Mouse (Mus musculus): ENCODE data around the gene Cdc42ep1. TPM values are rescaled to one million over a fixed set of nuclear protein-coding genes. Genes with fewer than 3 reads are reported as not detected.
"Not testable (repeated sequence)": the region's sequence is repeated elsewhere in the genome, so short reads cannot be mapped to it uniquely, and the experiment has no call there.

Cdc42ep1 gene
- polyA plus RNA-seq, 1 experiment from 2014 or later, result 44.0 TPM

DNA sequence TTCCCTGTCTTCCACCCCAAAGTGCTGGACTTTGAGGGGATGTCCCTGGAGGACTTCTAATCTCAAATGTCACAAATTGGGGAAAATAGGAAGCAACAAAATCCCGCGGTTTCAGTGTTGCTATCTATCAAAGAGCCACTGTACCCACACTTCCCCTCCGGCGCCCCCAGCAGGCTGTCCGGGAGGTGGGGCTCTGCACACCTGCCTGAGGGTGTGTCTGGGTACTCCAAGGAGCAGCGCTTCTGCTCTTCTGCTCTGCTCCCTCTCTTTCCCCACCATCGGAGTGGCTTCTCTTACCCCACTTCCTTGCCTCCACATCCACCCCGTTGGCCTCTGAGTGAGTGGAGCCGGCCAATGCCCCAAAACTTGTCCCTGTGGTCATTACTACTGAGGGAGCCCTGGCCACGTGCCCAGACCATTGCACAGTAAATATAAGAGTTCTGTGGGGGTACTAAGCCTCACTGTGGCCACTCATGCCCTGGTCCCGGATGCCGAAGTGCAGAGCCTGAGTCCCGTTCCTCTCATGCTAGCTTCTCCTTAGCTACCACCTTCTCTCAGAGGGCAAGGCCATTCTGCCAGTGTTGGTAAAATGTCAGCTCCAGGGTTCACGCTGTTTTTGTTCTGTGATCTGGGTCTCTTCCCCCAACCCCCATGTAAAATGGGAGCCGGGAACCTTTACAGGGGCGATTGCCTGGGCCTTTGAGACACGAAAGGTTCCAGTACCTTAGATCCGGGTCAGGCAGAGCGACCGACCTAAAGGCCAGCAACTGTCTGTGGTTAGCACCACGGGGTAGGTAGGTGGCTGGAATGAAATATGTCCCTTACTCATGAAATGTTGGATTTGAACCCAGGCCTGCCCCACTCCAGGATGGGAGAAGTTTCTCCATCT is 1.4 kb downstream of the Cdc42ep1 start:
- H3K36me3 ChIP-seq, result peaks cover 10% of the 10 kb centered on the region
- peak overlapping the region; percentile 83 for H3K4me2 ChIP-seq (replicated peaks)
- peak overlapping the region; percentile 89 for H3K9ac ChIP-seq
- WGBS, result 27% methylated on average over 21 of the region's 21 CpGs
- peak overlapping the region; percentile 73 for H3K4me3 ChIP-seq (replicated peaks)
- no peaks in the 10 kb centered on the region for H3K27me3 ChIP-seq (replicated peaks)
- no peaks in the 10 kb centered on the region for H3K9me3 ChIP-seq
- ATAC-seq, result peak; percentile 29; the same call in 1 of the 2 replicates
- H3K4me1 ChIP-seq (replicated peaks), result peaks cover 67% of the 10 kb centered on the region
- H3K27ac ChIP-seq, result peak overlapping the region; percentile 94

DNA sequence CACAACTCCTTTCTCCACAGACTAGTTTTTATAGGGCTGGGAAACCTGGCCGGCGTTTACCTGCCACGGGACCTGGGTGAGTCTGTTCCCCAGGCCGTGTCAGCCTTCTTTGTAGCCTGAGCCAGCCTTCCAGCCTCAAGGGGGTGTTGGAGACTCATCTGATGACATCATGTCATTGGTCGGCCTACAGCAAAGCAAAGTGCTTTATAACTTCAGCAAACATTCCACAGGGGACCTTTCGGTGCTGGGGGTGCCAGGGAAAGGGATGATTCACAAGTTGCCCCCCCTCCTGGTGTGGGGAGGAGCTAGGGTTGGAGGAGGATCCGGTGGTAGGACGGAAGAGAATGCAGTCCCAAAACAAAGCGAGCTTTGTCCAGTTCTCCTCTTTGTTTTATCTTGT is 2.4 kb downstream of the Cdc42ep1 start:
- WGBS, result 15% methylated on average over 9 of the region's 9 CpGs

GRCm38 (mm10) chr15:78845321-78845720 is 2.9 kb downstream of the Cdc42ep1 start:
- Histone ChIP-seq H3K36me3 (peaks cover 18% of the 10 kb centered on the region), H3K9ac (peak overlapping the region; percentile 22; the same call in 1 of the 2 replicates), H3K4me1 (replicated peaks) (peaks cover 70% of the 10 kb centered on the region), H3K27ac (peak overlapping the region; percentile 94), H3K27me3 (replicated peaks) (no peaks in the 10 kb centered on the region), H3K4me3 (replicated peaks) (0 out of 2 replicates have a peak overlapping the region, but pooled peaks have one; percentile 3), H3K4me2 (replicated peaks) (peak overlapping the region; percentile 83), H3K9me3 (no peaks in the 10 kb centered on the region)
- peak; percentile 29; the same call in 1 of the 2 replicates for ATAC-seq
- WGBS, result 36% methylated on average over 11 of the region's 11 CpGs

More for the DNA sequence above, 2.4 kb downstream of the Cdc42ep1 start:
- H3K9me3 ChIP-seq, result no peaks in the 10 kb centered on the region
- H3K4me3 ChIP-seq (replicated peaks), result peak overlapping the region; percentile 73; the same call in 1 of the 2 replicates
- H3K4me2 ChIP-seq (replicated peaks), result peak overlapping the region; percentile 83
- peak; percentile 64 for ATAC-seq
- peaks cover 16% of the 10 kb centered on the region for H3K36me3 ChIP-seq
- H3K9ac ChIP-seq, result peak overlapping the region; percentile 1
- peaks cover 70% of the 10 kb centered on the region for H3K4me1 ChIP-seq (replicated peaks)
- peak overlapping the region; percentile 94 for H3K27ac ChIP-seq
- H3K27me3 ChIP-seq (replicated peaks), result no peaks in the 10 kb centered on the region

- Histone ChIP-seq H3K4me2 (replicated peaks) (peak overlapping the region; percentile 83), H3K27me3 (replicated peaks) (no peaks in the 10 kb centered on the region), H3K27ac (peak overlapping the region; percentile 94), H3K36me3 (peaks cover 18% of the 10 kb centered on the region), H3K4me3 (replicated peaks) (0 out of 2 replicates have a peak overlapping the region, but pooled peaks have one; percentile 3), H3K4me1 (replicated peaks) (peaks cover 70% of the 10 kb centered on the region), H3K9ac (peak overlapping the region; percentile 22; the same call in 1 of the 2 replicates), H3K9me3 (no peaks in the 10 kb centered on the region)
- no peak for ATAC-seq
- whole genome bisulfite sequencing, result 68% methylated on average over 8 of the region's 8 CpGs
Observed at GRCm38 (mm10) chr15:78845867-78846266, 3.4 kb downstream of the Cdc42ep1 start.

DNA sequence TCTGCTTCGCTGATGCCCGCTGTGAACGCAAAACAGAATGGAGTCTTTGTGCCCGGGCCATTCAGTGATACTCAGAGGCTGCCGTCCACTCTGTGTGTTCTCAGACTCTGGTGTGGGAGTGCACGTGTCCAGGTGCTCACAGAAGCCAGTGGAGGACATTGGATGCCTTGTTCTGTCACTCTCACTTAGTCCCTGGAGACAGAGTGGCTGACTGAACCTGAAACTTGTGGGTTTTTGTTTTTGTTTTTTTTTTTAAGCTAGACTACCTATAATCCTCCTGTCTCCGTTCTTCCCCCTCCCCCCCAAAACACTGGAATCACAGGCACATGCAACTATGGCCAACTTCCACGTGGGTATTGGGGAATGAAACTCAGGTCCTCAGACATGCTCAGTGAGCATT is 3.9 kb downstream of the Cdc42ep1 start:
- no peaks in the 10 kb centered on the region for H3K27me3 ChIP-seq (replicated peaks)
- peak overlapping the region; percentile 94 for H3K27ac ChIP-seq
- H3K9ac ChIP-seq, result 0 out of 2 replicates have a peak overlapping the region, but pooled peaks have one; percentile 22
- H3K9me3 ChIP-seq, result no peaks in the 10 kb centered on the region
- H3K36me3 ChIP-seq, result peaks cover 18% of the 10 kb centered on the region
- H3K4me2 ChIP-seq (replicated peaks), result peak overlapping the region; percentile 83
- ATAC-seq, result no peak
- no peak overlapping the region for H3K4me3 ChIP-seq (replicated peaks)
- 69% methylated on average over 8 of the region's 8 CpGs for WGBS
- peaks cover 71% of the 10 kb centered on the region for H3K4me1 ChIP-seq (replicated peaks)

DNA sequence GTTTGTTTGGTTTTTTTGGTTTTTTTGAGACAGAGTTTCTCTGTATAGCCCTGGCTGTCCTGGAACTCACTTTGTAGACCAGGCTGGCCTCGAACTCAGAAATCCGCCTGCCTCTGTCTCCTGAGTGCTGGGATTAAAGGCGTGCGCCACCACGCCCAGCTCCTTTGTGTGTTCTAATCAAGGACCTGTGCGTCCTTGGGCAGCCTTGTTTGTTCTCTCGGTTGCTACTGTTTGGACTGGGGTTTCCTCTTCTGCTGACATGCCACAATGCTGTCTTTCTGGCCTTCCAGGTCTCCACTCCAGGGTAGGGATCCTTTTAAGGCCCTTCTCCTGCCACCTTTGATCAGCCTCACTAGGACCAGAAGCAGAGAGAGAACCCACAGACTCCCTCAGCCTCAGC is 4.4 kb downstream of the Cdc42ep1 start:
- not testable (repeated sequence) for H3K9ac ChIP-seq
- H3K4me1 ChIP-seq (replicated peaks), result peaks cover 70% of the 10 kb centered on the region

DNA sequence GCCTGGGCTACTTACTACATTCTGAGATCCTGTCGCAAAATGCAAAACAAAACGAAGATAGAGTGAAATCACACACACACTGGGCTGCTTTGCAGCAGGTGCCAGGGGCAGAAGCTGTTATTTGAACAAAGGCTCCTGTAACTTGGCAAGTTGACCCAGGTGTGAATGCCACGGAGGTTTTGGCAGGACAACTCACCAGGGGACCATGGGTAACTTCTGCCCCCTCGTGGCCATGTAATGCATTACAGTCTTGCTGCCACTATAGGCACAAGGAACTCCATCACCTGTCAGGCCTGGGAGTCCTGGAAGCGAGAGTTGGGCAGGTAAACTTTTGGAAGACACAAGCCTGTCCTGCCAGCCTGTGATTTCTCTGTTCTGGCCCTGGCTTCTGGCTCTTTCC is 6.0 kb downstream of the Cdc42ep1 start:
- WGBS, result 30% methylated on average over 5 of the region's 5 CpGs
- H3K27ac ChIP-seq, result peak overlapping the region; percentile 84; the same call in 1 of the 2 replicates
- ATAC-seq, result no peak
- no peaks in the 10 kb centered on the region for H3K27me3 ChIP-seq (replicated peaks)
- H3K9me3 ChIP-seq, result no peaks in the 10 kb centered on the region
- peaks cover 18% of the 10 kb centered on the region for H3K36me3 ChIP-seq
- H3K4me1 ChIP-seq (replicated peaks), result peaks cover 70% of the 10 kb centered on the region
- no peak overlapping the region for H3K9ac ChIP-seq
- H3K4me2 ChIP-seq (replicated peaks), result no peak overlapping the region
- H3K4me3 ChIP-seq (replicated peaks), result no peak overlapping the region

More for the DNA sequence above, 4.4 kb downstream of the Cdc42ep1 start:
- 77% methylated on average over 7 of the region's 7 CpGs for WGBS
- not testable (repeated sequence) for H3K27me3 ChIP-seq (replicated peaks); H3K4me2 ChIP-seq (replicated peaks); ATAC-seq; H3K27ac ChIP-seq; H3K9me3 ChIP-seq; H3K4me3 ChIP-seq (replicated peaks)
- peaks cover 18% of the 10 kb centered on the region for H3K36me3 ChIP-seq

GRCm38 (mm10) chr15:78849485-78849884 is 7.1 kb downstream of the Cdc42ep1 start:
- Histone ChIP-seq H3K9me3 (no peaks in the 10 kb centered on the region), H3K27me3 (replicated peaks) (no peaks in the 10 kb centered on the region), H3K4me3 (replicated peaks) (no peak overlapping the region)

GRCm38 (mm10) chr15:78850059-78850824 is 7.8 kb downstream of the Cdc42ep1 start:
- peaks cover 58% of the 10 kb centered on the region for H3K4me1 ChIP-seq (replicated peaks)
- no peaks in the 10 kb centered on the region for H3K27me3 ChIP-seq (replicated peaks)
- H3K9ac ChIP-seq, result peak overlapping the region; percentile 10; the same call in 1 of the 2 replicates
- peaks cover 18% of the 10 kb centered on the region for H3K36me3 ChIP-seq
- ATAC-seq, result peak; percentile 81
- H3K27ac ChIP-seq, result peak overlapping the region; percentile 84
- no peaks in the 10 kb centered on the region for H3K9me3 ChIP-seq
- 50% methylated on average over 15 of the region's 15 CpGs for whole genome bisulfite sequencing
- no peak overlapping the region for H3K4me3 ChIP-seq (replicated peaks)
- H3K4me2 ChIP-seq (replicated peaks), result peak overlapping the region; percentile 24; the same call in 1 of the 2 replicates

More at GRCm38 (mm10) chr15:78849485-78849884, 7.1 kb downstream of the Cdc42ep1 start:
- Histone ChIP-seq H3K4me2 (replicated peaks) (no peak overlapping the region), H3K9ac (0 out of 2 replicates have a peak overlapping the region, but pooled peaks have one; percentile 10), H3K4me1 (replicated peaks) (peaks cover 64% of the 10 kb centered on the region), H3K36me3 (peaks cover 18% of the 10 kb centered on the region), H3K27ac (peak overlapping the region; percentile 84)
- ATAC-seq, result no peak
- WGBS, result 79% methylated on average over 12 of the region's 12 CpGs

DNA sequence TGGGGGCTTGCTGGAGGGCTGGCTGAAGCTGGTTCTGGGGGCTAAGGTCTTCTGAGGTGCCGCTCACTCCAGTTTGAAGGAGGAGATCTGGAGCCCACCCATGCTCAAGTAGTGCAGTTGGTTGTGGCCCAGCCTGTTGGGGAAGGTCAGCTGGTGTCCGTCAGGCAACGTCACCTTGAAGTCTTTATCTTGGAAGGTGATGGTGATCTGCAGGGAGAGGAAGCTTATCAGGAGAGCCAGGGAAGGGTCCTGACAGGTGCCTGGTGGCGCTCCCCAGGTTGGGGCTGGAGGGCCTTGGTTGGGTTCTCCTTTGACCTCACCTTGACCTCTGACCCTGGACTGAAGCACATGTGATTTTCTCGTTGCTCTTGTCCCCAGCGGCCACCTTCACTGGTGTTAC is 8.5 kb downstream of the Cdc42ep1 start:
- H3K9ac ChIP-seq, result no peak overlapping the region; the same call in 1 of the 2 replicates
- peak overlapping the region; percentile 84 for H3K27ac ChIP-seq
- H3K4me2 ChIP-seq (replicated peaks), result peak overlapping the region; percentile 38; the same call in 1 of the 2 replicates
- H3K4me3 ChIP-seq (replicated peaks), result no peak overlapping the region
- no peak for ATAC-seq
- peaks cover 53% of the 10 kb centered on the region for H3K4me1 ChIP-seq (replicated peaks)
- WGBS, result 54% methylated on average over 6 of the region's 6 CpGs
- no peaks in the 10 kb centered on the region for H3K9me3 ChIP-seq
- H3K27me3 ChIP-seq (replicated peaks), result no peaks in the 10 kb centered on the region
- peaks cover 17% of the 10 kb centered on the region for H3K36me3 ChIP-seq

DNA sequence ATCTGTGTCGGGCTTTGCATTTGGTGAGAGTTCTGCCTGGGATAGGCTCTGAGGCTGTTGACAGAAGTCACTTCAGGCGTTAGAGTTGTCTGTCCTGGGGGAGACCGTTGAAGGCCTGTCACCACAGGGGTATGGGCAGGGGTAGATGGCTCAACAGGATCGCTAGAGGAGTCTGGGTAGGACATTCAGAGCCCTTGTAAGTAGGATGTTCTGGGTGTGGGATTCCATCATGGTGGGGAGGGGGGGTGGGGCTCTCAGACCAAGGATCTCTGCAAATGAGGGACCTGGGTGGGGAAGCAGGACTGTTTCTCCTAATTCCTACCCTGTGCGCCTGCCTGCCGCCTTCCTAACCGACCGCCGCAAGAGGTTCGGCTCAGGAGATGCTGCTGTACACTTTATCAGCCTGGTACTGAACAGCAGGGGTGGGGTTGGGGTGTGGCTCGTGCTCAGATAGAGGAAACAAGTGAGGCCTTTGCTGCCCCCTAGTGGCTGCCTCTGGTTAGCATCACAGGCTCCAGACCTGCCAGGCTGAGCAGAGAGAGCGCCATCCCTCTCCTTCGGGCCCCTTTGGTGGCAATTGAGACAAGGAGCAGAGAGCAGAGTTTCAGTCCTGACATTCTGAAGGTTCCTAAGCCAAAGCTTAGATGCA is 9.2 kb downstream of the Cdc42ep1 start:
- ATAC-seq, result peak; percentile 66
- H3K9me3 ChIP-seq, result no peaks in the 10 kb centered on the region
- peaks cover 14% of the 10 kb centered on the region for H3K36me3 ChIP-seq
- peaks cover 46% of the 10 kb centered on the region for H3K4me1 ChIP-seq (replicated peaks)
- H3K4me2 ChIP-seq (replicated peaks), result peak overlapping the region; percentile 51
- WGBS, result 12% methylated on average over 13 of the region's 13 CpGs
- no peak overlapping the region for H3K4me3 ChIP-seq (replicated peaks)
- no peak overlapping the region for H3K9ac ChIP-seq
- peak overlapping the region; percentile 84 for H3K27ac ChIP-seq
- no peaks in the 10 kb centered on the region for H3K27me3 ChIP-seq (replicated peaks)

Data from intestine, embryonic 15.5 days (tissue).